Mouse (Mus musculus): Measurements from ENCODE around the gene Nova2. TPM values are rescaled to one million over a fixed set of nuclear protein-coding genes. Genes with fewer than 3 reads are reported as not detected.

The Nova2 gene
- polyA plus RNA-seq, 1 experiment from 2014 or later = 0.98 TPM

DNA sequence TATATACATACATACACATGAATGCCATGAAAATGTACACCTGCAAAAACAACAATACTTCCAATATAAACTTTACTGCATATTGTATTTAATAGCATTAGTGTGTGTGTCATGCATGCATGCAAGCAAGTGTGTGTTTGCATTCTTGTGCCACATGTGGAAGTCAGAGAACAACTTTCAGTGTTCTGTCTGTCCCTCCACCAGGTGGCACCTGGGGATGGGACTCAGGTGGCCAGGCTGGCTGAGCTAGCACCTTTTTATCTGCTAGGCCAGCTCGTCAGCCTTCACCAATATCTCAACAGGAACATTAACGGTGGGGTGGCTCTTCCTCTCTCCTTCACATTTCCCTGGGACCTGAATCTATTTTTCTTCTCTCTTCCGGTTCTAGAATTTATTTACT lies 23.2 kb upstream of the Nova2 start:
- no peaks in the 10 kb centered on the region for H3K9me3 ChIP-seq
- DNase-seq (ENCODE audit: low spot score) = no peak

DNA sequence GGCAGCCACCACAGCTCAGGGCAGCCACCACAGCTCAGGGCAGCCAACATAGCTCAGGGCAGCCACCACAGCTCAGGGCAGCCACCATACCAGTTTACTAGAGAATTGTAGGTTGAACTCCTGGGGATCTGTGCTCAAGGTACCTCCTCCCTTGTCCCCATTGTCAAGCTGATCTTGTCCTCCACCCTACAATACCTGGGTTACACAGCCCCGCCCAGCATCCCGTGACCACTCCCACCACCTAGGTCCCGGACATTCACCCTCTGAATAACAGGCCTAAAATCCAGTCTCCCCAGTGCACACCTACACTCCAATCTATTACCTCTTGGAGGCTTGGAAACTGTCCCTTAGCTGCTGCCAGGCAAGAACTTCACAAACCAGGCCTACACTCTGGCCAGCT lies 20.7 kb upstream of the Nova2 start:
- Histone ChIP-seq H3K36me3 (replicated peaks) (peaks cover 52% of the 10 kb centered on the region), H3K27me3 (replicated peaks; ENCODE audit: low read depth, poor library complexity, severe bottlenecking) (no peaks in the 10 kb centered on the region), H3K9me3 (no peaks in the 10 kb centered on the region), H3K27ac (replicated peaks) (no peak overlapping the region), H3K4me1 (peaks cover 16% of the 10 kb centered on the region), H3K4me3 (no peak overlapping the region)
- DNase-seq (ENCODE audit: low spot score) = no peak
- 81% methylated on average over 3 of the region's 3 CpGs for WGBS

More for the DNA sequence above, 23.2 kb upstream of the Nova2 start:
- H3K4me1 ChIP-seq = no peaks in the 10 kb centered on the region
- no peak overlapping the region for H3K27ac ChIP-seq (replicated peaks)
- 74% methylated on average over 3 of the region's 3 CpGs for WGBS
- no peak overlapping the region for H3K4me3 ChIP-seq
- peaks cover 72% of the 10 kb centered on the region for H3K36me3 ChIP-seq (replicated peaks)
- H3K27me3 ChIP-seq (replicated peaks; ENCODE audit: low read depth, poor library complexity, severe bottlenecking) = no peaks in the 10 kb centered on the region

DNA sequence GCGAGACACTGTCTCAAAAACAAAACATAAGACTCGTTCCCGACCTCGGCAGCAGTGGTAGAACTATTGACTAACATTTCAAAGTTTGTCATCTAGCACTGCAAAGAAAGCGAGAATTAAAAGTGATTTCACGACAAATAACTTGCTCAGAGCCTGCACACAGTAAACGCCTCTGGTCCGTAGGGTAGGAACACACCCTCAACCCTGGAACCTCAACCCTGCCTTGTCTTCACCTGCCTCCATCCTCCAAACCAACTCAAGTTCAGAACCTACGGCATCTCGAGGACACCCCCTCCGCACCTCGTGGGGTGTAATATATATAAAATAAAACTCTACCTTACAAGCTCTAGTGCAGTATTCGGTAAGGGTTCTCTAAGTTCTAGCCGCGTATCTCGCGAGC lies 15.9 kb upstream of the Nova2 start:
- WGBS = 9% methylated on average over 17 of the region's 17 CpGs
- H3K27ac ChIP-seq (replicated peaks) = peak overlapping the region; percentile 84
- peaks cover 13% of the 10 kb centered on the region for H3K36me3 ChIP-seq (replicated peaks)
- DNase-seq (ENCODE audit: low spot score) = no peak
- peak overlapping the region; percentile 88 for H3K4me3 ChIP-seq
- no peaks in the 10 kb centered on the region for H3K9me3 ChIP-seq
- peaks cover 25% of the 10 kb centered on the region for H3K4me1 ChIP-seq
- H3K27me3 ChIP-seq (replicated peaks; ENCODE audit: low read depth, poor library complexity, severe bottlenecking) = no peaks in the 10 kb centered on the region

DNA sequence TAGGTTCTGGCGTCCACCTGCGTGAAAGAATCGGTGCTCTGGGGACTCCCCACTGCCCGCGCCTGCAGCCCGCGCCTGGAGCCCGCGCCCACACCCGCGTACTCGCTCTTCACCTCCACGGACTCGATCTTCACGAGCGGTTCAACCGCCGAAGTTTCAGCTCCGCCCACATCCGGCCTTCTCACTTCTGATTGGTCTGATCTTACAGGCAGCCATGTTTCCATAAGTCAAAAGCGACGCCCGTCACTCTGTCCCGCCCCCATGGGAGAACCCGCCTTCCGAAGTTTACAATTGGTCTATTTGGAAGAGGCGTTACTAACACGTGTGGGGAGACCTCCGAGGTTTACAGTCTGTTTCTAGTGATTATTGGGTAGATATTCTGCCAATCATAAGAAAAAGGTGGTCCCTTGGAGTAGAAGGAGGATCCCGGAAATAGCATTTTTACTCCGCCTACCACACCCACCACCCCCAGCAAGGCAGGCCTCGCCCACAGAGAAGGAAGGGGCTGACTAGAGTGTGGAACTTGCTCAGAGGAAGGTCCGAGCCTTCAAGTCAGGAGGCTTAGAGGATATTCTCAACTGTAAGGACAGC lies 15.4 kb upstream of the Nova2 start, which contains the start of gene Ccdc61:
TSS of gene Ccdc61 (minus strand) at position 175 of the 591 bp plus-strand sequence.
- under 1% methylated on average over 33 of the region's 33 CpGs for WGBS
- peaks cover 13% of the 10 kb centered on the region for H3K36me3 ChIP-seq (replicated peaks)
- peak within 1 kb of the TSS; percentile 84 for H3K27ac ChIP-seq (replicated peaks)
- peaks cover 25% of the 10 kb centered on the region for H3K4me1 ChIP-seq
- H3K4me3 ChIP-seq = peak within 1 kb of the TSS; percentile 88
- peak; percentile 97 for DNase-seq (ENCODE audit: low spot score)
- no peaks in the 10 kb centered on the region for H3K9me3 ChIP-seq
- H3K27me3 ChIP-seq (replicated peaks; ENCODE audit: low read depth, poor library complexity, severe bottlenecking) = no peaks in the 10 kb centered on the region

DNA sequence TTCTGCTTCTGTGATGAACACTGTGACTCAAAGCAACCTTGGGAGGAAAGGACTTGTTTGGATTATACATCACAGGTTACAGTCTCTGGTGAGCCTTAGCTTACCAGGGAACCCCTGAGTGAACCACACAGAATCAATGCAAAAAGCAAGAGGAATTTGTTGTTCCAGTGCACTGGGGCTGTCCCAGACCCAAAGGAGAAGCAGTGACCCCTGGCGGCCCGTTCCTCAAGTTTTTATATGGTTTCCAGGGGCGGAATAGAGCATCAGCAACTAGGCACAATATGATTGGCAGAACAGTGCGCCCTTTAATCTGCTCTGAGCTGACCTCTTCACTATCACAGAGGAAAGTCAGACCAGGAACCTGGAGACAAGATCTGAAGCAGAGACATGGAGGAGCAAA lies 9.4 kb upstream of the Nova2 start:
- 71% methylated on average over 4 of the region's 4 CpGs for WGBS
- no peak overlapping the region for H3K4me3 ChIP-seq
- DNase-seq (ENCODE audit: low spot score) = no peak
- H3K4me1 ChIP-seq = peaks cover 7% of the 10 kb centered on the region
- no peaks in the 10 kb centered on the region for H3K36me3 ChIP-seq (replicated peaks)
- no peaks in the 10 kb centered on the region for H3K9me3 ChIP-seq
- H3K27ac ChIP-seq (replicated peaks) = no peak overlapping the region
- peaks cover 3% of the 10 kb centered on the region; the same call in 1 of the 2 replicates for H3K27me3 ChIP-seq (replicated peaks; ENCODE audit: low read depth, poor library complexity, severe bottlenecking)

DNA sequence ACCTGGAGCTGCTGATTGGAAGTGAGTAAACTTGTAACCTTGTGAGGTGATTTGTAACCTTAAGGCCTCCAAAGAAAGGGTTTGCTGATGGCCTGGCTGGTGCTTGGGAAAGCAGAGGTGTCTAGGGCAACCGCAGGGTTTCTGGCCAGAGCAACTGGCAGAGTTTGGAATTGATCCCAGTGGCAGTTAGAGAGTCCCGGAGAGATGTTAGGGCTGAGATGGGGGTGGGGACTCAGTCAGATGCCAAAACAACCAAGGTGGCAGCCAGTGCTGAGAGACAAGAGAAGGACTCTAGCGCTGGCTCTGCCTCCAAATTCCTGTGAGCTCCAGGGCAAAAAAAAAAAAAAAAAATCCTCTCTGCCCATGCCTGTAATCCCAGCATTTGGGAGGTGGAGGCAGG lies 7.8 kb upstream of the Nova2 start:
- Histone ChIP-seq H3K36me3 (replicated peaks) (no peaks in the 10 kb centered on the region), H3K4me3 (no peak overlapping the region), H3K27ac (replicated peaks) (no peak overlapping the region), H3K27me3 (replicated peaks; ENCODE audit: low read depth, poor library complexity, severe bottlenecking) (peaks cover 20% of the 10 kb centered on the region), H3K4me1 (peaks cover 14% of the 10 kb centered on the region), H3K9me3 (no peaks in the 10 kb centered on the region)
- 67% methylated on average over 3 of the region's 3 CpGs for WGBS
- DNase-seq (ENCODE audit: low spot score) = no peak

DNA sequence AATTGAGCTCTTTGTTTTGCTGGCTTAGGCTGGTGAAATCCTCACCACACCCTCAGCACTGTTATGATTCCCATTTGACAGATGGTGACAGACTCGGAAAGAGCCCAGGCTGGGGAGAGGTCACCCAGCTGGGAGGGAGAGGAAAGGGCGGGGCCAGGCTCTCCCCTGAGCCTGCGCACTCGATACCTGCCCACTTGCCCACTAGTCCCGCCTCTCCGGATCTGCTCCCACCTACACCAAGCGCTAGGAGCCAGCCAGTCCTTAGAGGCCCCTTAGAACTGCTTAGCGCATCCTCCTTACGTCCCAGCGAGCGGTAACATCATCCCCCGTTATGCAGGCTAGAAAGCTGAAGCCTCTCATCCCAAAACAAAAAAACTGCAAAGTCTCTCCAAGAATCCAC lies 4.6 kb upstream of the Nova2 start:
- peak overlapping the region; percentile 38 for H3K4me3 ChIP-seq
- H3K4me1 ChIP-seq = peaks cover 39% of the 10 kb centered on the region
- no peaks in the 10 kb centered on the region for H3K36me3 ChIP-seq (replicated peaks)
- WGBS = under 1% methylated on average over 12 of the region's 12 CpGs
- peaks cover 51% of the 10 kb centered on the region for H3K27me3 ChIP-seq (replicated peaks; ENCODE audit: low read depth, poor library complexity, severe bottlenecking)
- no peaks in the 10 kb centered on the region for H3K9me3 ChIP-seq
- peak overlapping the region; percentile 40; the same call in 1 of the 2 replicates for H3K27ac ChIP-seq (replicated peaks)
- DNase-seq (ENCODE audit: low spot score) = peak; percentile 70

DNA sequence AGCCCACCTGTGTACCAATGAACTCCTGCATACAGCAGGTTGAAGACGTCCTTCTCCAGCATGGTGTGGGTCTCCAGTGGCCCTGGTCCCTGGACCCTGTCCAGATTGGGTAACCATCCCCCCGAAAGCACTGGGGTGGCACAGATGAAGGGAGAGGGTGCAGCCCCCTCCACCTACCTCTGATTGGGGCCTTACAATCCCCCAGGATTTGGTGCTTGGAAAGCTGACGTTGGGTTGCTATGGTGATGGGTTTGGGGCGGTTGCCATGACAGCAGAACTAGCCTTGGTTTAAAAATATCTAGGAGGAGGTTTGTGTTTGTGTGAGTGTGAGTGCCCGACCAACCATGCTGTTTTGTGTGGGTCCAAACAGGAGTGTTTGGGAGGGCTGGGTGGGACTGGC lies 2.9 kb upstream of the Nova2 start:
- Histone ChIP-seq H3K27me3 (replicated peaks; ENCODE audit: low read depth, poor library complexity, severe bottlenecking) (peaks cover 69% of the 10 kb centered on the region), H3K4me1 (peaks cover 48% of the 10 kb centered on the region)
- 47% methylated on average over 5 of the region's 5 CpGs for WGBS

DNA sequence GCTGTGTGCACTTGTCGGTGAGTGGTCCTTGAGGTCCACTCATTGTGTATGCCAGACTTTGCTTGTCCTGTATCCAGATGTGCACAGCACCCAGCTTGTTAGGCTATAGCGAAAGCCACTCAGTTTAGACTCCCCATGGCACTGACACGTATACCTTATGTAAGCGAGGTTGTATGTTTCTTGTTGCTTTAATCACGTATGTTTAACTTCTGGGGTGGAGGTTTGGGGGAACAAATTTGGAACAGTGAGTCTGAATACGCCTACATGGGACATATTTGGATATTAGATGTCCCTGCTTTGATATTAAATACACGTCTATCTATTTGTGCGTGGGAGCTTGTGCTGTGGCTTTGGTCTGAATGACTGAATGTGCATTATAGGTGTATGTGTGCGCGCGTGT lies 2.4 kb upstream of the Nova2 start:
- Histone ChIP-seq H3K4me3 (no peak overlapping the region), H3K36me3 (replicated peaks) (no peaks in the 10 kb centered on the region), H3K27me3 (replicated peaks; ENCODE audit: low read depth, poor library complexity, severe bottlenecking) (peaks cover 73% of the 10 kb centered on the region), H3K27ac (replicated peaks) (no peak overlapping the region), H3K9me3 (no peaks in the 10 kb centered on the region), H3K4me1 (peaks cover 52% of the 10 kb centered on the region)
- DNase-seq (ENCODE audit: low spot score) = no peak
- WGBS = 72% methylated on average over 11 of the region's 11 CpGs

More for the DNA sequence above, 2.9 kb upstream of the Nova2 start:
- DNase-seq (ENCODE audit: low spot score) = no peak
- Histone ChIP-seq H3K9me3 (no peaks in the 10 kb centered on the region), H3K36me3 (replicated peaks) (no peaks in the 10 kb centered on the region), H3K4me3 (no peak overlapping the region), H3K27ac (replicated peaks) (no peak overlapping the region)

DNA sequence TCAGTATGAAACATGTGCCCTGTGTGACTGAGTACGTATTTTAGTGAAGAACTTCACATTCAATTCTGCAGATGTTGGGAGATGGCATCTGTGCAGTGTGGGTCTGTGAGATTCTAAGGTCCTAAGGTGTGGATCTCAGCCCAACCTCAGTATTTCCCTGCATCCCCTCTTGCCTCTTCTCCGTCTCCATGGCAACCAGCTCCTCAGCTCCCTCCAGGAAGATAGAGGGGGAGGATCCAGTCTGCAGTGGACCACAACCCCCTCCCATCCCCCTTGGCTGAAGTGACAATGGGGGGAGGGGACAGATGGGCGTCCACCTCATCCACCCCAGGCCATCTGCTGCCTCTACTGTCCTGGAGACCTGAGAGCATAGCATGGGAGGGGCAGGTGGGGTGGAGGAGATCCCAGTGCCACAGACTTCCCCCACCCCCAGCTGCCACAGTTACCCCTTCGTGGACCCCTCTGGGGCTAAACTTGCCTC lies 1.9 kb upstream of the Nova2 start:
- H3K27ac ChIP-seq (replicated peaks) = peak overlapping the region; percentile 48; the same call in 1 of the 2 replicates
- WGBS = 24% methylated on average over 4 of the region's 4 CpGs

DNA sequence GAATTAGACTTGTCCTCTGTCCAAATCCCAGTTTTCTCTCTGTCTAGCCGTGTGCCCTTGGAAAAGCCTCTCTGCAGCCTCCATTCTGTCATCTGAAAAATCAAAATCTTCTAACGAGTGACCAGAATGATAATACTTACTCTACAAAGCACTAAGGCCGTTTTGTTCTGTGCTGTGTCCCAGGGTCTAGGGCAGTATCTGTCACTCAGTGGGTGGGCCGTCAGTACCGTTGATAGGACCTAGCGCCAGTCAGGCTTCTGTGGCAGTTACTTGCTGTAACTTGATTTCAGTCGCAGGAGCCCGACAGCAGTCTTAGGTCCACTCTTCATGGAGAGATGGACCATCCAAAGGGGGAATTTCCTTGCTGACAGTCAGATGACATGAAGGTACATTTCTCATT lies 1.4 kb upstream of the Nova2 start:
- H3K36me3 ChIP-seq (replicated peaks) = no peaks in the 10 kb centered on the region
- WGBS = 9% methylated on average over 8 of the region's 8 CpGs
- peaks cover 76% of the 10 kb centered on the region for H3K27me3 ChIP-seq (replicated peaks; ENCODE audit: low read depth, poor library complexity, severe bottlenecking)
- no peaks in the 10 kb centered on the region for H3K9me3 ChIP-seq
- H3K27ac ChIP-seq (replicated peaks) = peak overlapping the region; percentile 48; the same call in 1 of the 2 replicates
- peak overlapping the region; percentile 78; the same call in 1 of the 2 replicates for H3K4me3 ChIP-seq
- H3K4me1 ChIP-seq = peaks cover 52% of the 10 kb centered on the region
- no peak for DNase-seq (ENCODE audit: low spot score)

More for the DNA sequence above, 1.9 kb upstream of the Nova2 start:
- DNase-seq (ENCODE audit: low spot score) = peak; percentile 30
- peak overlapping the region; percentile 26; the same call in 1 of the 2 replicates for H3K4me3 ChIP-seq
- peaks cover 76% of the 10 kb centered on the region for H3K27me3 ChIP-seq (replicated peaks; ENCODE audit: low read depth, poor library complexity, severe bottlenecking)
- no peaks in the 10 kb centered on the region for H3K36me3 ChIP-seq (replicated peaks)
- peaks cover 52% of the 10 kb centered on the region for H3K4me1 ChIP-seq
- no peaks in the 10 kb centered on the region for H3K9me3 ChIP-seq

DNA sequence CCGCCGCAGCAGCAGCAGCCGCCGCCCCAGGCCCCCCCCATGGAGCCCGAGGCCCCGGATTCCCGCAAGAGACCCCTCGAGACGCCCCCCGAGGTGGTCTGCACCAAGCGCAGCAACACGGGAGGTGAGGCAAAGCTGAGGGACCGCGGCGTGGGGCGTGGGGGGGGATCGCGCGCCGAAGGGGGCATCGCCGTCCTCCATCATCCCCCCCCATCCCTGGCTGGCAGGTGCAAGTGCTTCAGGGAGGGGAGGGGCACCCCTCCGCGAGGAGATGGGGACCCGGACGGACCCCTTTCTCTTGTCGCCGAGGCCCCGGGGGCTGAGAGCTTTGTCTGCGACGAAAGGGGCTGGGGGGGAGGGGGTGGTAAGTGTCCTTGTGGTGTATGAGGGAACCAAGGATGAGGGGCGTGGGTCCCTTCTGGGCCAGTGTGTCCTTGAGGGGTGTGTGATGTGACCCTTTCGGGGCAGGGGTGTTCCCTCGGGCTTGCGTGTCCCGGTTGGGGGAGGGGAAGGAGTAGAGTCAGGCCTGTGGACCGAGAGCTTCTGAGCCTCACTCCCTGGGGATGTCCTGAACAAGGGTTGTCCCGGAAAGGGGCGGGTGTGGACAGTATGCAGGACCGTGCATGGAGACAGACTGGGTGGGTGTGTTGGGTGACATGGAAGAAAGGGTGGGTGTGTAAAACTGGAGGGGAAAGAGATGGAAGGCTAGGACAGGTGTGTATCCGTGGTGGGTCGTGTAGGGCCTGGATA lies 528 bp downstream of the Nova2 start:
- 4% methylated on average over 42 of the region's 42 CpGs for WGBS
- H3K9me3 ChIP-seq = no peaks in the 10 kb centered on the region
- peaks cover 73% of the 10 kb centered on the region for H3K27me3 ChIP-seq (replicated peaks; ENCODE audit: low read depth, poor library complexity, severe bottlenecking)
- H3K4me3 ChIP-seq = peak overlapping the region; percentile 78
- H3K27ac ChIP-seq (replicated peaks) = peak overlapping the region; percentile 88
- peak; percentile 39 for DNase-seq (ENCODE audit: low spot score)
- H3K36me3 ChIP-seq (replicated peaks) = no peaks in the 10 kb centered on the region
- peaks cover 47% of the 10 kb centered on the region for H3K4me1 ChIP-seq

DNA sequence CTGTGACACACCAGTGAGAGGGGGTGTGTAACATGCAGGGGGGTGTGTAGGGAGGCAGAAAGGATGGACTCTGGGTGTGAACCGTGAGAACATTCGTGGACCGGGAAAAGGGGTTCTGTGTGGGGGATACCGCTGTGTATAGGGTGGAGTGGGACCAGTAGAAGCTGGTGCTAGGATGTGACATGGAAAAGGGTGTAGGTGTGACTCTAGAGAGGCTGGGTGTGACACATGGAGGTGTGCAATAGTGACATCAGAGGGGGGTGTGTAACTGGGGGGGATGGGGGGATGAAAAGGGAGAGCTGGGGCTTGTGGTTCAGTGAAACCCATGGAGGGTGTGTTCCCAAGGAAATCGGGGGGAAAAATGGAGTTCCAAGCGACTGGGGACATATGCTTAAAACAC lies 1.2 kb downstream of the Nova2 start:
- Histone ChIP-seq H3K27ac (replicated peaks) (no peak overlapping the region), H3K9me3 (no peaks in the 10 kb centered on the region), H3K4me1 (peaks cover 42% of the 10 kb centered on the region), H3K27me3 (replicated peaks; ENCODE audit: low read depth, poor library complexity, severe bottlenecking) (peaks cover 66% of the 10 kb centered on the region), H3K4me3 (peak overlapping the region; percentile 78), H3K36me3 (replicated peaks) (no peaks in the 10 kb centered on the region)
- whole genome bisulfite sequencing = 54% methylated on average over 6 of the region's 6 CpGs
- DNase-seq (ENCODE audit: low spot score) = no peak

Data from embryonic facial prominence, embryonic 10.5 days (tissue).